Mouse (Mus musculus) lung, postnatal 0 days (tissue): ENCODE results near the gene Cemip. TPM values are rescaled to one million over a fixed set of nuclear protein-coding genes. Genes with fewer than 3 reads are reported as not detected.

ENCODE experiments used
- ATAC-seq: fragments of 200-750 bp; cut with Nextera tagmentation; 2 replicates; pipeline ENCODE4 v1.8.0; 2017; ENCODE audit warnings: moderate library complexity
- DNase-seq: peaks from one replicate; pipeline ENCODE4 v3.0.0-alpha.2; 2016; ENCODE audit warnings: low spot score
- H3K27ac ChIP-seq: fragments of 300-500 bp; sonication (generic); 2 replicates; pipeline ENCODE4 v1.5.1; 2014; ENCODE audit warnings: antibody characterized with exemption, mild to moderate bottlenecking, low read length, mixed read lengths
- H3K27me3 ChIP-seq: fragments of 300-500 bp; sonication (generic); replicated peaks from 2 replicates; pipeline ENCODE4 v1.6.1; 2014; ENCODE audit warnings: low read length, mixed read lengths; ENCODE audit not compliant: insufficient read depth
- H3K36me3 ChIP-seq: fragments of 300-500 bp; sonication (generic); 2 replicates; pipeline ENCODE4 v1.6.1; 2014; ENCODE audit warnings: low read length, mixed read lengths; ENCODE audit not compliant: insufficient read depth
- H3K4me1 ChIP-seq: fragments of 300-500 bp; sonication (generic); 2 replicates; pipeline ENCODE4 v1.6.1; 2014; ENCODE audit warnings: antibody characterized with exemption, low read depth, low read length, mixed read lengths; ENCODE audit not compliant: insufficient read depth
- H3K4me2 ChIP-seq: fragments of 300-500 bp; sonication (generic); replicated peaks from 2 replicates; pipeline ENCODE4 v1.6.1; 2014; ENCODE audit warnings: low read depth, mild to moderate bottlenecking, low read length, moderate library complexity, mixed read lengths
- H3K4me3 ChIP-seq: fragments of 300-500 bp; sonication (generic); 2 replicates; pipeline ENCODE4 v1.5.1; 2014; ENCODE audit warnings: low read depth, low read length
- H3K9ac ChIP-seq: fragments of 300-500 bp; sonication (generic); replicated peaks from 2 replicates; pipeline ENCODE4 v1.6.1; 2014; ENCODE audit warnings: low read depth, mild to moderate bottlenecking
- H3K9me3 ChIP-seq: fragments of 300-500 bp; sonication (generic); 2 replicates; pipeline ENCODE4 v1.6.1; 2016; ENCODE audit warnings: low read length, mixed read lengths
- CTCF ChIP-seq: IDR thresholded peaks from 2 replicates; pipeline ENCODE4 v1.5.1; 2016; ENCODE audit warnings: antibody characterized with exemption, mild to moderate bottlenecking
- EP300 ChIP-seq: IDR thresholded peaks from 2 replicates; pipeline ENCODE4 v1.6.1; 2016; ENCODE audit warnings: antibody characterized with exemption, mild to moderate bottlenecking, control low read depth
- WGBS: fragments of 180-500 bp; shearing (Covaris S2); extraction: QIAGEN DNeasy Blood & Tissue Kit; methylation state at CpG from one replicate; pipeline ENCODE4 v1.1.7; 2014; 5-methylcytosine and 5-hydroxymethylcytosine counted together
- polyA plus RNA-seq: library from polyadenylated mRNA; unstranded; fragments of >200 nt; fragmentation: Nextera tagmentation; extraction: Ambion mirVana; gene quantifications from 2 replicates; pipeline ENCODE4 v1.2.1, GENCODE M21; 2015

The Cemip gene
- polyA plus RNA-seq, 1 experiment from 2014 or later = 0.57 TPM

DNA sequence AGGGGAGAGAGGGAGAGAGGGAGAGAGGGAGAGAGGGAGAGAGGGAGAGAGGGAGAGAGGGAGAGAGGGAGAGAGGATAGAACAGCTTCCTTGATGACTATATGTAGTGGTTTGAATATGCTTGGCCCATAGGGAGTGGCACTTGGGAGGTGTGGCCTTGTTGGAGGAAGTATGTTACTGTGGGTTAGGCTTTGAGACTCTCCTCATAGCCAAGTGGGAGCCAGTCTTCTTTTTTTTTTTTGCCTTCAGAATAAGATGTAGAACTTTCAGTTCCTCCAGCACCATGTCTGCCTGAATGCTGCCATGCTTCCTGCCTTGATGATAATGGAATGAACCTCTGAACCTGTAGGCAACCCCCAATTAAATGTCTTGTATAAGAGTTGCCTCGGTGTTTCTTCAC lies 16.3 kb upstream of the Cemip start:
- no peaks in the 10 kb centered on the region for H3K4me1 ChIP-seq
- H3K36me3 ChIP-seq = no peaks in the 10 kb centered on the region
- no peak overlapping the region for H3K27ac ChIP-seq
- DNase-seq (no peak), ATAC-seq (no peak)
- H3K9me3 ChIP-seq = no peaks in the 10 kb centered on the region
- H3K4me2 ChIP-seq = no peak overlapping the region
- no peak overlapping the region for H3K9ac ChIP-seq
- no peaks in the 10 kb centered on the region for H3K27me3 ChIP-seq
- no peak overlapping the region for H3K4me3 ChIP-seq
- 89% methylated on average over 1 of the region's 1 CpGs for WGBS
- no peak for TF ChIP-seq CTCF
- no peak for TF ChIP-seq EP300

DNA sequence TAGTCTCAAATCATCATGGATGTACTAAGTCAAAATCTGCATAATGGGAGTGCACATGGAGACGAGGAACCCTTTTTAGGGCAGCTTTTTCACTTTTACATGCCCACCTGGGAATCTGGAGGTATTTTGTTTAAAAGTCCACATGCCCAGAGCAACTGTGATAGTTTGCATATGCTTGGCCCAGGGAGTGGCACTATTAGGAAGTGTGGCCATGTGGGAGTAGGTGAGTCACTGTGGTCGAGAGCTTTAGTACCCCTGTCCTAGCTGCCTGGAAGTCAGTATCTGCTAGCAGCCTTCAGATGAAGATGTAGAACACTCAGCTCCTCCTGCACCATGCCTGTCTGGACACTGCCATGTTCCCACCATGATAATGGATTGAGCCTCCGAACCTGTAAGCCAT lies 14.4 kb upstream of the Cemip start:
- no peak for DNase-seq
- Histone ChIP-seq H3K9me3 (no peaks in the 10 kb centered on the region), H3K4me3 (no peak overlapping the region), H3K27me3 (no peaks in the 10 kb centered on the region), H3K4me1 (no peaks in the 10 kb centered on the region), H3K36me3 (no peaks in the 10 kb centered on the region), H3K9ac (no peak overlapping the region), H3K4me2 (no peak overlapping the region), H3K27ac (no peak overlapping the region)
- no peak for ATAC-seq
- no peak for TF ChIP-seq EP300
- no peak for TF ChIP-seq CTCF
- 81% methylated on average over 3 of the region's 3 CpGs for WGBS

DNA sequence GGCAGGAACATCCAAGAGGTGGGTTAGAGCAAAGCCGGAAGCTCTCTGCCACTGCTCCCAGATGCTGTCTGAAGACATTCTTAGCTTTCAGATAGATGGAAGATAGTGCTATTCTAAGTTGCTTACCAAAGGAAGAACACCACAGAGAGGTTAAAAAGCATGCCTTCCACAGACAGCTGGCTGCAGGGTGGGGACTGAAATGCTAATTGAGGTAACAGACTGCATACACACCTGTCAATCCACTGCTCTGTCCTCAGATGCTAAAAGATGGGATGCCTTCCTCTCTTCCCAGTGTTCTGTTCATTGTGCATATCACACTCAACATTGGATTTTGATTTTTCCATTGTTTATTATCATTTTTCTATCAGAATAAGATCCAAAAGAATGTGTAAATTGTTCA lies 11.8 kb upstream of the Cemip start:
- Histone ChIP-seq H3K9me3 (no peaks in the 10 kb centered on the region), H3K4me1 (no peaks in the 10 kb centered on the region), H3K27ac (no peak overlapping the region), H3K27me3 (no peaks in the 10 kb centered on the region), H3K36me3 (no peaks in the 10 kb centered on the region), H3K4me3 (no peak overlapping the region), H3K9ac (no peak overlapping the region), H3K4me2 (no peak overlapping the region)
- TF ChIP-seq CTCF (no peak), EP300 (no peak)
- no peak for ATAC-seq
- no peak for DNase-seq
- WGBS = 87% methylated on average over 1 of the region's 1 CpGs

- Histone ChIP-seq H3K4me2 (no peak overlapping the region), H3K9ac (no peak overlapping the region), H3K4me1 (no peaks in the 10 kb centered on the region), H3K4me3 (no peak overlapping the region), H3K9me3 (no peaks in the 10 kb centered on the region), H3K36me3 (no peaks in the 10 kb centered on the region), H3K27me3 (no peaks in the 10 kb centered on the region), H3K27ac (no peak overlapping the region)
- ATAC-seq (no peak), DNase-seq (no peak)
- WGBS = 41% methylated on average over 6 of the region's 6 CpGs
- no peak for TF ChIP-seq EP300
- no peak for TF ChIP-seq CTCF
These were observed 10.2 kb upstream of the Cemip start for GRCm38 (mm10) chr7:84096501-84096900.

DNA sequence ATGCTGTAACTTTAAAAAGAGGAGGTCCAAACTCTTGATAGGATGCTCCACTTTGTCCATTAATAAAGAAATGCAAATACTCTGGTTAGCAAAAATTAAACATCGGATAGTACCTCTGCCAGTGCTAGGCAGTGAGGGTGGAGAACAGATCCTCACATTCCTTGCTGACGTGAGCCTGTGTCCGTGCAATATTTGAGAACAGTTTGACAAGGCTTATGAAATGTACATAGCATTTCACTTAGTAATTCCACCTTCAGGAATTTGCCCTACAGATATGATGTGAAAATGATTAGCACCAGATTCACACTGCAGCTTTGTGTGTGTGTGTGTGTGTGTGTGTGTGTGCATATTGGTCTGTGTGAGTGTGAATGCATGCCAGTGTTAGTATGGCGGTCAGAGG lies 4.5 kb upstream of the Cemip start:
- Histone ChIP-seq H3K36me3 (no peaks in the 10 kb centered on the region), H3K4me2 (no peak overlapping the region)
- TF ChIP-seq EP300 (peak; percentile 97), CTCF (no peak)

GRCm38 (mm10) chr7:84089777-84090176 lies 3.5 kb upstream of the Cemip start:
- H3K4me2 ChIP-seq = no peak overlapping the region
- WGBS = 18% methylated on average over 1 of the region's 1 CpGs
- no peaks in the 10 kb centered on the region for H3K36me3 ChIP-seq
- DNase-seq (peak; percentile 58), ATAC-seq (no peak)
- H3K27me3 ChIP-seq = peaks cover 11% of the 10 kb centered on the region
- H3K9me3 ChIP-seq = no peaks in the 10 kb centered on the region
- H3K27ac ChIP-seq = no peak overlapping the region
- no peak overlapping the region for H3K4me3 ChIP-seq
- no peaks in the 10 kb centered on the region for H3K4me1 ChIP-seq
- no peak overlapping the region for H3K9ac ChIP-seq
- TF ChIP-seq EP300 = no peak
- TF ChIP-seq CTCF = peak; percentile 82

More for the DNA sequence above, 4.5 kb upstream of the Cemip start:
- 43% methylated on average over 4 of the region's 4 CpGs for WGBS
- Histone ChIP-seq H3K27ac (0 out of 2 replicates have a peak overlapping the region, but pooled peaks have one; percentile 9), H3K4me3 (no peak overlapping the region), H3K4me1 (no peaks in the 10 kb centered on the region), H3K27me3 (peaks cover under 1% of the 10 kb centered on the region), H3K9me3 (no peaks in the 10 kb centered on the region), H3K9ac (no peak overlapping the region)
- DNase-seq = peak; percentile 74
- ATAC-seq = peak; percentile 71

DNA sequence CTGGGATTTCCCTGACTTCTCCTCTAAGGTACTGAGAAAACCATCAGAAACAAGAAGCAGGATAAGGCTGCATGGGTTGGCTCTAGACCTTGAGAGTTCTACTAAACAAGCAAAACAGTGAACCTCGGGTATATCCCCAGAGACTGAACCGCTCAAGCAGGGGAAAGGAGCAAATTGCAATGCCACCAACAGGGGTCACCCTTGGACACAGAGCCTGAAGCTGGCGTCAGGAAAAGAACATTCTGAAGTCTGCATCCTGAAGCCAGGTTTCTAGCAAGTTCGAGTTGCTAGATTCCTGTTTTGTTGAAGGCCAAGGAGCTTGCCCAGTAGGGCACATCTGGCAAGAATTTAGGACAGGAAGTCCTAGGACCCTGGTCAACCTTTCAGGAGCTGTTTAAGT lies 2.7 kb upstream of the Cemip start:
- H3K4me2 ChIP-seq = no peak overlapping the region
- no peaks in the 10 kb centered on the region for H3K4me1 ChIP-seq
- DNase-seq = peak; percentile 87
- 4% methylated on average over 4 of the region's 4 CpGs for WGBS
- H3K4me3 ChIP-seq = no peak overlapping the region
- H3K27ac ChIP-seq = no peak overlapping the region
- no peaks in the 10 kb centered on the region for H3K36me3 ChIP-seq
- H3K27me3 ChIP-seq = peaks cover 13% of the 10 kb centered on the region
- TF ChIP-seq EP300 (no peak), CTCF (peak; percentile 95)
- H3K9ac ChIP-seq = no peak overlapping the region
- H3K9me3 ChIP-seq = no peaks in the 10 kb centered on the region
- ATAC-seq = 0 out of 2 replicates have a peak, but pooled peaks have one; percentile 16
